Mouse (Mus musculus) heart, postnatal 0 days (tissue): ENCODE measurements around the gene Phactr2. TPM values are rescaled to one million over a fixed set of nuclear protein-coding genes. Genes with fewer than 3 reads are reported as not detected.

Experiments
- ATAC-seq: fragments of 200-750 bp; cut with Nextera tagmentation; 2 replicates; pipeline ENCODE4 v1.8.0; 2017; ENCODE audit warnings: low read depth, moderate number of reproducible peaks, moderate library complexity; ENCODE audit not compliant: insufficient read depth
- DNase-seq: peaks from one replicate; pipeline ENCODE4 v3.0.0-alpha.2; 2016; ENCODE audit warnings: low spot score
- H3K27ac ChIP-seq: fragments of 300-500 bp; sonication (generic); 2 replicates; pipeline ENCODE4 v1.5.1; 2014; ENCODE audit warnings: low read depth, mild to moderate bottlenecking
- H3K27me3 ChIP-seq: fragments of 300-500 bp; sonication (generic); 2 replicates; pipeline ENCODE4 v1.6.1; 2014; ENCODE audit warnings: low read length, mixed read lengths; ENCODE audit not compliant: control insufficient read depth, insufficient read depth
- H3K36me3 ChIP-seq: fragments of 300-500 bp; sonication (generic); replicated peaks from 2 replicates; pipeline ENCODE4 v1.6.1; 2014; ENCODE audit warnings: low read length, mixed read lengths; ENCODE audit not compliant: control insufficient read depth, insufficient read depth
- H3K4me1 ChIP-seq: fragments of 300-500 bp; sonication (generic); 2 replicates; pipeline ENCODE4 v1.6.1; 2014; ENCODE audit warnings: antibody characterized with exemption; ENCODE audit not compliant: control insufficient read depth, insufficient read depth
- H3K4me2 ChIP-seq: fragments of 300-500 bp; sonication (generic); 2 replicates; pipeline ENCODE4 v1.6.1; 2014; ENCODE audit warnings: low read depth, mild to moderate bottlenecking, low read length, moderate library complexity
- H3K4me3 ChIP-seq: fragments of 300-500 bp; sonication (generic); 2 replicates; pipeline ENCODE4 v1.5.1; 2014; ENCODE audit warnings: low read depth, low read length
- H3K9ac ChIP-seq: fragments of 300-500 bp; sonication (generic); replicated peaks from 2 replicates; pipeline ENCODE4 v1.6.1; 2014; ENCODE audit warnings: low read depth, low read length, mixed read lengths
- H3K9me3 ChIP-seq: fragments of 300-500 bp; sonication (generic); replicated peaks from 2 replicates; pipeline ENCODE4 v1.6.1; 2016; ENCODE audit warnings: low read length; ENCODE audit not compliant: control insufficient read depth
- CTCF ChIP-seq: IDR thresholded peaks from 2 replicates; pipeline ENCODE4 v1.5.1; 2016; ENCODE audit warnings: antibody characterized with exemption, control low read depth, low read depth
- EP300 ChIP-seq: IDR thresholded peaks from 2 replicates; pipeline ENCODE4 v1.6.1; 2016; ENCODE audit warnings: antibody characterized with exemption, low read depth
- WGBS: fragments of 180-500 bp; shearing (Covaris S2); extraction: QIAGEN DNeasy Blood & Tissue Kit; methylation state at CpG from one replicate; pipeline ENCODE4 v1.1.7; 2014; 5-methylcytosine and 5-hydroxymethylcytosine counted together
- polyA plus RNA-seq: library from polyadenylated mRNA; unstranded; fragments of >200 nt; fragmentation: Nextera tagmentation; extraction: Ambion mirVana; gene quantifications from 2 replicates; pipeline ENCODE4 v1.2.1, GENCODE M21; 2015
- total RNA-seq: library from RNA; depleted of rRNA; stranded (reverse); fragments of >200 nt; gene quantifications from 2 replicates; pipeline ENCODE4 v1.2.3, GENCODE M21; 2014; ENCODE audit warnings: low replicate concordance

Gene Phactr2
- total and polyA plus RNA-seq, 2 experiments from 2014 or later = 39.6 to 51.1 TPM

GRCm38 (mm10) chr10:13233941-13234340, 240.3 kb downstream of the Phactr2 start:
- peaks cover 70% of the 10 kb centered on the region for H3K36me3 ChIP-seq
- no peak for TF ChIP-seq CTCF
- no peak for TF ChIP-seq EP300
- no peak overlapping the region for H3K27ac ChIP-seq
- ATAC-seq (no peak), DNase-seq (no peak)
- H3K4me2 ChIP-seq = no peak overlapping the region
- no peak overlapping the region for H3K9ac ChIP-seq
- no peaks in the 10 kb centered on the region for H3K4me1 ChIP-seq
- no peaks in the 10 kb centered on the region for H3K9me3 ChIP-seq
- WGBS = 77% methylated on average over 10 of the region's 10 CpGs
- H3K27me3 ChIP-seq = no peaks in the 10 kb centered on the region
- no peak overlapping the region for H3K4me3 ChIP-seq

GRCm38 (mm10) chr10:13233143-13233622, 241.0 kb downstream of the Phactr2 start:
- Histone ChIP-seq H3K36me3 (peaks cover 72% of the 10 kb centered on the region), H3K9ac (no peak overlapping the region), H3K27me3 (no peaks in the 10 kb centered on the region), H3K27ac (no peak overlapping the region), H3K4me2 (no peak overlapping the region), H3K4me1 (no peaks in the 10 kb centered on the region), H3K4me3 (no peak overlapping the region), H3K9me3 (no peaks in the 10 kb centered on the region)
- DNase-seq = no peak
- ATAC-seq = no peak
- TF ChIP-seq CTCF (no peak), EP300 (no peak)
- 59% methylated on average over 2 of the region's 2 CpGs for WGBS

- Histone ChIP-seq H3K36me3 (peaks cover 73% of the 10 kb centered on the region), H3K9me3 (no peaks in the 10 kb centered on the region), H3K27me3 (no peaks in the 10 kb centered on the region), H3K4me1 (no peaks in the 10 kb centered on the region), H3K4me2 (no peak overlapping the region), H3K4me3 (no peak overlapping the region), H3K27ac (no peak overlapping the region), H3K9ac (no peak overlapping the region)
- TF ChIP-seq CTCF (no peak), EP300 (no peak)
- no peak for ATAC-seq
- no peak for DNase-seq
- WGBS = 67% methylated on average over 9 of the region's 9 CpGs
Measured at GRCm38 (mm10) chr10:13232443-13233142, 241.6 kb downstream of the Phactr2 start.

GRCm38 (mm10) chr10:13230716-13231115, 243.5 kb downstream of the Phactr2 start:
- TF ChIP-seq EP300 (no peak), CTCF (no peak)
- no peak overlapping the region for H3K4me2 ChIP-seq
- no peak overlapping the region for H3K27ac ChIP-seq
- no peaks in the 10 kb centered on the region for H3K9me3 ChIP-seq
- H3K27me3 ChIP-seq = no peaks in the 10 kb centered on the region
- no peak for DNase-seq
- no peak for ATAC-seq
- no peaks in the 10 kb centered on the region for H3K4me1 ChIP-seq
- no peak overlapping the region for H3K9ac ChIP-seq
- no peak overlapping the region for H3K4me3 ChIP-seq
- WGBS = 84% methylated on average over 7 of the region's 7 CpGs
- H3K36me3 ChIP-seq = peaks cover 75% of the 10 kb centered on the region

- 85% methylated on average over 7 of the region's 7 CpGs for WGBS
- no peak overlapping the region for H3K4me3 ChIP-seq
- no peaks in the 10 kb centered on the region for H3K9me3 ChIP-seq
- TF ChIP-seq EP300 (no peak), CTCF (no peak)
- peaks cover 79% of the 10 kb centered on the region for H3K36me3 ChIP-seq
- ATAC-seq (no peak), DNase-seq (no peak)
- no peak overlapping the region for H3K27ac ChIP-seq
- no peak overlapping the region for H3K9ac ChIP-seq
- H3K4me1 ChIP-seq = no peaks in the 10 kb centered on the region
- H3K4me2 ChIP-seq = no peak overlapping the region
- H3K27me3 ChIP-seq = no peaks in the 10 kb centered on the region
Measured at GRCm38 (mm10) chr10:13225377-13226063, 248.7 kb downstream of the Phactr2 start.
